Mouse (Mus musculus) heart, embryonic 16.5 days (tissue): ENCODE measurements at regions not wholly inside any gene's neighbourhood (a gene's known extent, or its start where the extent isn't known, plus 50 kb on each side); places are given as distances from the start of the nearest gene placed in this dataset.

Source experiments
- ATAC-seq: fragments of 200-750 bp; cut with Nextera tagmentation; replicated peaks from 2 replicates; pipeline ENCODE4 v1.8.0; 2017; ENCODE audit warnings: moderate number of reproducible peaks; ENCODE audit not compliant: insufficient read depth, low FRiP score; ENCODE audit errors: extremely low read depth
- H3K27ac ChIP-seq: fragments of 300-500 bp; sonication (generic); 2 replicates; pipeline ENCODE4 v1.5.1; 2014; ENCODE audit warnings: mild to moderate bottlenecking, low read length, control low read depth, moderate library complexity
- H3K27me3 ChIP-seq: fragments of 300-500 bp; sonication (generic); 2 replicates; pipeline ENCODE4 v1.6.1; 2014; ENCODE audit warnings: low read length, mixed read lengths; ENCODE audit not compliant: control insufficient read depth, insufficient read depth
- H3K36me3 ChIP-seq: fragments of 300-500 bp; sonication (generic); 2 replicates; pipeline ENCODE4 v1.6.1; 2014; ENCODE audit not compliant: control insufficient read depth, insufficient read depth
- H3K4me1 ChIP-seq: fragments of 300-500 bp; sonication (generic); 2 replicates; pipeline ENCODE4 v1.6.1; 2014; ENCODE audit warnings: low read length, mixed read lengths; ENCODE audit not compliant: control insufficient read depth, insufficient read depth
- H3K4me2 ChIP-seq: fragments of 300-500 bp; sonication (generic); 2 replicates; pipeline ENCODE4 v1.6.1; 2014; ENCODE audit warnings: low read depth, mild to moderate bottlenecking, control low read depth, low read length
- H3K4me3 ChIP-seq: fragments of 300-500 bp; sonication (generic); 2 replicates; pipeline ENCODE4 v1.5.1; 2014; ENCODE audit warnings: mild to moderate bottlenecking, control low read depth, low read length
- H3K9ac ChIP-seq: fragments of 300-500 bp; sonication (generic); 2 replicates; pipeline ENCODE4 v1.6.1; 2014; ENCODE audit warnings: low read length, control low read depth
- H3K9me3 ChIP-seq: fragments of 300-500 bp; sonication (generic); replicated peaks from 2 replicates; pipeline ENCODE4 v1.6.1; 2016; ENCODE audit warnings: low read length; ENCODE audit not compliant: control insufficient read depth
- WGBS: fragments of 180-500 bp; shearing (Covaris S2); extraction: QIAGEN DNeasy Blood & Tissue Kit; methylation state at CpG from one replicate; pipeline ENCODE4 v1.1.7; 2014; 5-methylcytosine and 5-hydroxymethylcytosine counted together

GRCm38 (mm10) chr7:79222626-79223335, 50.2 kb upstream of the Abhd2 start:
- no peak for ATAC-seq
- Histone ChIP-seq H3K27ac (no peak overlapping the region), H3K9ac (no peak overlapping the region), H3K4me2 (no peak overlapping the region), H3K9me3 (no peaks in the 10 kb centered on the region), H3K4me3 (no peak overlapping the region), H3K27me3 (no peaks in the 10 kb centered on the region), H3K36me3 (no peaks in the 10 kb centered on the region), H3K4me1 (peaks cover 13% of the 10 kb centered on the region)
- WGBS, result 84% methylated on average over 9 of the region's 9 CpGs
